Mouse (Mus musculus): ENCODE measurements around the gene Rusc2. TPM values are rescaled to one million over a fixed set of nuclear protein-coding genes. Genes with fewer than 3 reads are reported as not detected.

Gene Rusc2
- total and polyA plus RNA-seq, 3 experiments = 2.4 to 7.3 TPM; not detected in 1

GRCm38 (mm10) chr4:43404697-43405096 is 22.9 kb downstream of the Rusc2 start:
- DNase-seq (ENCODE audit: low read depth, low spot score) = no peak
- Histone ChIP-seq H3K27me3 (ENCODE audit: control insufficient read depth in 1 of 2, insufficient read depth in 2 of 2, low read length in 2 of 2) (no peaks in the 10 kb centered on the region), H3K27ac (ENCODE audit: control insufficient read depth, low read depth, low read length) (no peak overlapping the region), H3K4me1 (ENCODE audit: control insufficient read depth in 1 of 2, insufficient read depth in 2 of 2, low read length in 2 of 2) (no peaks in the 10 kb centered on the region), H3K9me3 (replicated peaks; ENCODE audit: insufficient read depth, low read length) (no peaks in the 10 kb centered on the region), H3K9ac (ENCODE audit: control insufficient read depth, low read depth, low read length, poor library complexity, severe bottlenecking) (no peak overlapping the region), H3K36me3 (ENCODE audit: control insufficient read depth in 1 of 2, insufficient read depth in 2 of 2, low read length in 2 of 2) (no peaks in the 10 kb centered on the region), H3K79me2 (ENCODE audit: control insufficient read depth, insufficient read depth, low read length, poor library complexity) (no peaks in the 10 kb centered on the region), H3K4me3 (ENCODE audit: control insufficient read depth in 1 of 2, insufficient read depth in 1 of 2, low read depth in 2 of 2, low read length in 2 of 2) (no peak overlapping the region)
- TF ChIP-seq SIN3A (IDR thresholded peaks at IDR 0.05; ENCODE audit: low read length) (no peak), EP300 (IDR thresholded peaks at IDR 0.05; ENCODE audit: low read depth in 1 of 2, low read length in 2 of 2) (no peak), USF2 (IDR thresholded peaks at IDR 0.05; ENCODE audit: borderline replicate concordance in 1 of 2, insufficient read depth in 1 of 2, low read depth in 1 of 2, low read length in 2 of 2) (no peak), MYC (IDR thresholded peaks at IDR 0.05; ENCODE audit: low read depth, low read length) (no peak), JUND (IDR thresholded peaks at IDR 0.05; ENCODE audit: low read depth, low read length) (no peak), UBTF (IDR thresholded peaks at IDR 0.05; ENCODE audit: borderline replicate concordance, insufficient read depth, low read depth, low read length) (no peak), TAL1 (IDR thresholded peaks at IDR 0.05; ENCODE audit: low read length) (no peak), NELFE (IDR thresholded peaks at IDR 0.05; ENCODE audit: low read depth, low read length) (no peak)

GRCm38 (mm10) chr4:43406162-43406971 is 24.6 kb downstream of the Rusc2 start:
- no peak overlapping the region for H3K27ac ChIP-seq (ENCODE audit: control insufficient read depth, low read depth, low read length)
- H3K9ac ChIP-seq (ENCODE audit: control insufficient read depth, low read depth, low read length, poor library complexity, severe bottlenecking) = no peak overlapping the region
- H3K9me3 ChIP-seq (replicated peaks; ENCODE audit: insufficient read depth, low read length) = no peaks in the 10 kb centered on the region
- no peaks in the 10 kb centered on the region for H3K36me3 ChIP-seq (ENCODE audit: control insufficient read depth in 1 of 2, insufficient read depth in 2 of 2, low read length in 2 of 2)
- no peak overlapping the region for H3K4me3 ChIP-seq (ENCODE audit: control insufficient read depth in 1 of 2, insufficient read depth in 1 of 2, low read depth in 2 of 2, low read length in 2 of 2)
- no peaks in the 10 kb centered on the region for H3K4me1 ChIP-seq (ENCODE audit: control insufficient read depth in 1 of 2, insufficient read depth in 2 of 2, low read length in 2 of 2)
- H3K79me2 ChIP-seq (ENCODE audit: control insufficient read depth, insufficient read depth, low read length, poor library complexity) = no peaks in the 10 kb centered on the region
- H3K27me3 ChIP-seq (ENCODE audit: control insufficient read depth in 1 of 2, insufficient read depth in 2 of 2, low read length in 2 of 2) = no peaks in the 10 kb centered on the region
- DNase-seq (ENCODE audit: low read depth, low spot score) = no peak
- TF ChIP-seq CTCF (IDR thresholded peaks at IDR 0.05 in 2 of 3, conservative IDR thresholded peaks at IDR 0.05 in 1 of 3; ENCODE audit: control insufficient read depth in 1 of 3, insufficient read depth in 1 of 3, low read depth in 2 of 3, low read length in 3 of 3, poor library complexity in 1 of 3, severe bottlenecking in 1 of 3) (peak in 2 of 3 experiments; percentile 4 to 5; a peak in 2 of 6 replicates), CHD1 (IDR thresholded peaks at IDR 0.05; ENCODE audit: low read depth, low read length) (no peak)

- H3K79me2 ChIP-seq (ENCODE audit: control insufficient read depth, insufficient read depth, low read length, poor library complexity) = no peaks in the 10 kb centered on the region
- no peaks in the 10 kb centered on the region for H3K27me3 ChIP-seq (ENCODE audit: control insufficient read depth in 1 of 2, insufficient read depth in 2 of 2, low read length in 2 of 2)
- H3K9me3 ChIP-seq (replicated peaks; ENCODE audit: insufficient read depth, low read length) = no peaks in the 10 kb centered on the region
- DNase-seq (ENCODE audit: low read depth, low spot score) = no peak
- H3K36me3 ChIP-seq (ENCODE audit: control insufficient read depth in 1 of 2, insufficient read depth in 2 of 2, low read length in 2 of 2) = no peaks in the 10 kb centered on the region
- H3K9ac ChIP-seq (ENCODE audit: control insufficient read depth, low read depth, low read length, poor library complexity, severe bottlenecking) = no peak overlapping the region
- H3K4me3 ChIP-seq (ENCODE audit: control insufficient read depth in 1 of 2, insufficient read depth in 1 of 2, low read depth in 2 of 2, low read length in 2 of 2) = no peak overlapping the region
- no peaks in the 10 kb centered on the region for H3K4me1 ChIP-seq (ENCODE audit: control insufficient read depth in 1 of 2, insufficient read depth in 2 of 2, low read length in 2 of 2)
- H3K27ac ChIP-seq (ENCODE audit: control insufficient read depth, low read depth, low read length) = no peak overlapping the region
- TF ChIP-seq E2F4 (IDR thresholded peaks at IDR 0.05; ENCODE audit: borderline replicate concordance, low read depth, low read length) = no peak
Measured at GRCm38 (mm10) chr4:43407071-43407920, 25.5 kb downstream of the Rusc2 start.

Measured in MEL (cell line).